Mouse (Mus musculus) kidney, adult 2 months (tissue): ENCODE measurements around the gene Zfp691.

Source experiments
- CTCF ChIP-seq: fragments of 200-500 bp; conservative IDR thresholded peaks from 2 replicates; pipeline ENCODE4 v1.5.1; 2011; ENCODE audit warnings: low read depth, mild to moderate bottlenecking, control low read depth, low read length, moderate library complexity, mixed read lengths; ENCODE audit not compliant: insufficient read depth, insufficient read length
- POLR2A ChIP-seq: fragments of 200-500 bp; IDR thresholded peaks from one replicate; pipeline ENCODE4 v1.6.1; 2011; ENCODE audit warnings: low read depth, low read length, control low read depth

DNA sequence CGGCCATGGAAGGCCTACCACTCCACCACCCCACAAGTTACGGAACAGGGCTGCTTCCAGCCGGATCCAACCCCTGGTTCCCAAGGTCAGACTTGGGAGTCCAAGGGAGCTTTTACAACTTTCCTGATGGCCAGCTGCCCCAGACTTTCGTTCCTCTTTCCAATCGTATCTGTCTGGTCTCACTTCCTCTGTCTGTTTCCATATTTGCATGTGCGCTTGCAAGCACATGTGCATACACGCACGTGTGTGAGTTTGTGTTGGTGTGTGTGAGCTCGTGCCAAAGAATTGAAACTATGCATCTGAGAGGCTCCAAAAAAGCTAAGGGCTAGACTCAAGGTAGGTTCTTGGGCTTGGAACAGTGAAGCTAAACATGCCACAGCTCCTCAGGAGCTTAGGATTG lies 7.5 kb upstream of the Zfp691 start:
- TF ChIP-seq POLR2A: no peak
- no peak for TF ChIP-seq CTCF
